Mouse (Mus musculus) heart, postnatal 25 days (tissue): ENCODE results near the gene P2rx4. TPM values are rescaled to one million over a fixed set of nuclear protein-coding genes. Genes with fewer than 3 reads are reported as not detected.

Experiments used
- DNase-seq: peaks from one replicate; pipeline ENCODE4 v3.0.0; 2022; ENCODE audit warnings: low spot score
- intact Hi-C: fragments of 180-260 bp; cut with DNase I; formaldehyde crosslinking; loops from one replicate; pipeline ENCODE4 v1.15.1; 2025
- total RNA-seq, 2 experiments: library from RNA; stranded (reverse); gene quantifications; 2 replicates each; pipeline ENCODE4 v1.2.3; 2021

Gene P2rx4
- total RNA-seq, 2 experiments from 2014 or later, result 14.3 to 15.5 TPM

GRCm38 (mm10) chr5:122700837-122701212 is 6.5 kb upstream of the P2rx4 start:
- no peak for DNase-seq
- intact Hi-C loops, result no loop called here

DNA sequence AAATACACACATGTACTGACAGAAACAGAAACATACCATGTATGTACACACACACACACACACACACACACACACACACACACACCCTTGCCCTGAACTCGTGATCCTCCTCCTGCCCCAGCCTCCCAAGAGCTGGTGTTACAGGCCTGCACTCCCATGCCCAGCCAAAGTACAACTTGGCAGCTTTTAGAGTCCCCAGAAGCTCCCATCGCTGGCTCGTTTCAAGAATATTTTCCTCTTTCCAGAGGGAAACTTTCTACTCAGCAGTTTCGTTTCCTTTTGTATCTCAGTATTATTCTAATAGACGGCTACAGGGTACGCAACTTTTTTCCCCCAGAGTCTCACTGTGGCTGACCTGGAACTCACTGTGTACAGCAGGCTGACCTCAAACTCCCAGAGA is 5.2 kb upstream of the P2rx4 start:
- intact Hi-C loops, result no loop called here
- no peak for DNase-seq

- no peak for DNase-seq
- intact Hi-C loops, result no loop called here
Measured at GRCm38 (mm10) chr5:122703574-122703973, 3.8 kb upstream of the P2rx4 start.

- DNase-seq, result no peak
- intact Hi-C loops, result no loop called here
Measured at GRCm38 (mm10) chr5:122704571-122704970, 2.8 kb upstream of the P2rx4 start.

GRCm38 (mm10) chr5:122705174-122705573 is 2.2 kb upstream of the P2rx4 start:
- DNase-seq, result no peak
- intact Hi-C loops, result no loop called here

- intact Hi-C loops, result no loop called here
- DNase-seq, result no peak
Measured at GRCm38 (mm10) chr5:122706917-122707275, 448 bp upstream of the P2rx4 start.

DNA sequence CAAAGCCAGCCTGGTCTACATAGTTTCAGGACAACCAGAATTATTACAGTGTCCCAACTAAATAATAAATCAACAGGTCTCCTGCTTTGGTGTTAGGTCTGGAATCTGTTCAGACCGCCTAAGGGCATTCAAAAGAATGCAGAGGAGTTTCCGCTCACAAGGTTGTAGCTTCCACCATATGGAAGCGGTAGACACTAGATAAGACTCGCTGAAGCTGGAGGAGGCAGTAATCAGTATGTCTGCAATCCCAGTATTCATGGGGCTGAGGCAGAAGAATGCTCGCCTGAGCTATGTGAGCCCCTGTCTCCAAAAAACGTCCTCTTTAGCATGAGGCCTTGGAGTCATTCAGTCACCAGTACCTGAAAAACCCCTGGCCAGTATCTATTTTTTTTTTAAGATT is 1.5 kb downstream of the P2rx4 start:
- intact Hi-C loops, result no loop called here
- DNase-seq, result no peak

- intact Hi-C loops, result no loop called here
- no peak for DNase-seq
Measured at GRCm38 (mm10) chr5:122715723-122716122, 8.4 kb downstream of the P2rx4 start.

GRCm38 (mm10) chr5:122716793-122717192 is 9.4 kb downstream of the P2rx4 start:
- intact Hi-C loops, result no loop called here
- DNase-seq, result no peak

GRCm38 (mm10) chr5:122718400-122718799 is 11.1 kb downstream of the P2rx4 start:
- DNase-seq, result no peak
- intact Hi-C loops, result no loop called here

DNA sequence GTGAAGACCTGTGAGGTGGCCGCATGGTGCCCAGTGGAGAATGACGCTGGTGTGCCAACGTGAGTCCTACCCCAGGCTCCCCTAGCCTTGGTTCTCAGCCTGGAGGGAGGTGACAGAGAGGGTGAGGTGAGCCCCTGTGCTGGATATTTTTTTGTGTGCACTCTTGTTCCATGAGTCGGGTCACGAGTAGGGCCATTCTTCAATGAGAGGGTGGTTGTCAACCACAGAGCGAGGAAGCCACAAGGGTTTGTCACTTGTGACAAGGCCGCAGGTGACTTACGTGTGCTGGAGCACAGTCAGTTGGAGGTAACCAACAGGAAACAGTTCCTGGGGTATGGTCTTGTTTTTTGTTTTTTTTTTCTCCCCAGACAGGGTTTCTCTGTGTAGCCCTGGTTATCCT is 11.8 kb downstream of the P2rx4 start:
- intact Hi-C loops, result no loop called here
- no peak for DNase-seq

- intact Hi-C loops, result loop anchor here (5.0 kb wide), 2 partner anchors 98 to 323 kb away; no protein-coding TSS in a partner anchor
- DNase-seq, result no peak
Measured at GRCm38 (mm10) chr5:122725453-122725852, 18.1 kb downstream of the P2rx4 start.

DNA sequence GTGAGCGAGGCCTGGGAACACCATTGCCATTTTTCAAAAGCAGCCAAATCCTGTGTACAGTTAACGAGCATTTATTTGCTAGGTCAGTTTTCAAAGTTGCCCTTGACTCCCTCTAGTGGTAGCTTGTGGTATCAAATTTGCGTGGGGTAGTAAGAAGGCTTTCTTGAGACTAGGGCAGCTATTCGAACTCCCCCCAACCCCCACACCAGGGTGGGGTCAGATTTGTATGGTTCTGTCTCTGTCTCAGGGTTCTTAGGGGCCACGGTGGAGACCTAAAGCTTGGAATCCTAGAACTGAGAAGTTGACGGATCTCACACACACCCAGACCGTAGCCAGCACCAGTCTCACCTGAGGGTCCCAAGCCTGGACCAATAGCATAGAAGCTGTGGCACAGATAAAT is 18.7 kb downstream of the P2rx4 start:
- no peak for DNase-seq

DNA sequence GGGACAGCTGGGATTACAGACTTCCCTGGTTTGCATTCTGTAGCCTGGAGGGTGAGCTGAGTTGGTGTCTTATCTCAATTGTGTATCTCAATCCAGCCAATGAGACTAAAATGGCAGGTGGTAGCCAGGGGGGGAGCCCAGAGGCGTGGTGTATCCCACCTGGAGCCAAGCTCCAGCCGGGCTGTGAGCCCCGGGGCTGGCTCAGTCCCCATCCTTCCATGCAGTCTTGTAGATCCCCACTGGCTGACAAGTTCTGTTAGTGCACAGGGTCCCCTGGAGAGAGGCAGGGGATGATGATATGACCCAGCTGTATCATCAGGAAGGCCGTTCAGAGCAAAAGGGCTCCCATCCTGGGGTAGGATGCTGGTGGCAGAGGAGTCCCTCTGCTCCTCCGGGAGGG is 19.3 kb downstream of the P2rx4 start:
- intact Hi-C loops, result loop anchor here (5.0 kb wide), 2 partner anchors 99 to 324 kb away; no protein-coding TSS in a partner anchor
- no peak for DNase-seq

More for the DNA sequence above, 18.7 kb downstream of the P2rx4 start:
- intact Hi-C loops, result loop anchor here (5.0 kb wide), 2 partner anchors 99 to 324 kb away; no protein-coding TSS in a partner anchor

DNA sequence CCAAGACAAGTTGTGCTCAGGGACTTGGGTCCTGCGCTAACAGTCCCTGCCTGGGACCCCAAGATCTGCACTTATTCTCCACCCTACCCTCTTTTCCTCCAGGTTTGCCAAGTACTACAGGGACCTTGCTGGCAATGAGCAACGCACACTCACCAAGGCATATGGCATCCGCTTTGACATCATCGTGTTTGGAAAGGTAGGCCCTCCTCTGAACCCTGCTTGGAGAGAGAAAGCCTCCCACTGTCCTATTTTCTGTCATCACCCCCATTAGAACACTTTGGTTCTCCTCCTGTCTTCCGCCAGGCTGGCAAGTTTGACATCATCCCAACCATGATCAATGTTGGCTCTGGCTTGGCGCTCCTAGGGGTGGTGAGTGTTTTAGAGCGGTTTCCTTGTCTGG is 19.8 kb downstream of the P2rx4 start:
- intact Hi-C loops, result loop anchor here (5.0 kb wide), 2 partner anchors 100 to 325 kb away; no protein-coding TSS in a partner anchor
- no peak for DNase-seq

DNA sequence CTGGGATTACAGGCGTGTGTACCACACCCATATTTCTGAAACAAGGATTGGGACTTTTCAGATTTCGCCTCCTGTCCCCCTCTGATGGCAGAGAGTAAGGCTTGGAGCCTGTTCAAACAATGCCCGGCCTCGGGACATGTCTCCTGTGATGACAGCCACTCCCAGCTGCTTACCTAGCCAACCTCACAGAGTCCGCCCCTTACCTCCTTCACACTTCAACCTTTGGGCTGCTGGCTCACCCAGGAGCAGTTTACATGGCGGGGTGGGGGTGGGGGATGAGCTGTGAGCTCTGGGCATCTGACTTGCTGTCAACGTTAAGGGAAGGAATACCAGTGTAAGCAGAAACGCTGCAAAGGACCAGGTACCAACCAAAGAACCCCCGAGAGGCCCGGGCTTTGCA is 23.4 kb downstream of the P2rx4 start:
- intact Hi-C loops, result no loop called here
- DNase-seq, result no peak

DNA sequence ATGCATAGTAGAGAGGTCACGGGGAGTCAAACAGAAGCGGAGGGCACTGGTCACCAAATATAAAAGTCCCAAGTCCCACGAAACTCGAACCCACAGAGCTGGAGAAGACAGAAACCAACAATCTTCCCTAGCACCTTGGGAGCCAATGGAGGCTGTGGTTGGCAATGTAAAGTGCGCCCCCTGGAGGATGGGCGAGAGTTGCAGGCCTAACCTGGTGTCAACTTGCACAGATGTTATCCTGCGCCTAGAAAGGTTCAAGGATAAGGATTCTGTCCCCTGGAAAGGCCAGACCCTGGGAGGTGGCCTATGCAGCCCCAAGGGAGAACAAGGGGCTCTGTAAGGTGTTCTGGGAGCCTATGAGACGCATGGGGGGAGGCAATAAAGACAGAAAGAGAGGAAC is 24.0 kb downstream of the P2rx4 start:
- DNase-seq, result no peak
- intact Hi-C loops, result no loop called here

- intact Hi-C loops, result no loop called here
- no peak for DNase-seq
Measured at GRCm38 (mm10) chr5:122731991-122732673, 24.8 kb downstream of the P2rx4 start.

DNA sequence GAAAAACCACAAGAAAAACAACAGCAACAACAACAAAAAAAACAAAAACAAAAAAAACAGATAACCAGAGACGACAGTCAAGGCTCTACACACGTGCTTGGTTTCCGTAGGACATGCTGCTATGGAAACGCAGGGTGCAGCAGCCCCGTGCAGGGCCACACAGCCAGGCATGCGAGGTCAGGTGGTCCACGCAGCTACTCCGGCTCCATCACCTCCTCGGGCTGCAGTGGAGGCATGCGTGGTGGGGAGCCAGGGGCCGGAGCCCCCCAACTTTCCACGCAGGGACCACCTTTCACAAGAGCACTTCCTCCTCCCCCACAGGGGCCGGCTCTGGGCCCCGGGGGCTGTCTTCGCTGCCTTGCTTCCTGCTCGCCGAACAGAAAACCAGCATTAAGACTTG is 26.5 kb downstream of the P2rx4 start:
- intact Hi-C loops, result no loop called here
- no peak for DNase-seq

DNA sequence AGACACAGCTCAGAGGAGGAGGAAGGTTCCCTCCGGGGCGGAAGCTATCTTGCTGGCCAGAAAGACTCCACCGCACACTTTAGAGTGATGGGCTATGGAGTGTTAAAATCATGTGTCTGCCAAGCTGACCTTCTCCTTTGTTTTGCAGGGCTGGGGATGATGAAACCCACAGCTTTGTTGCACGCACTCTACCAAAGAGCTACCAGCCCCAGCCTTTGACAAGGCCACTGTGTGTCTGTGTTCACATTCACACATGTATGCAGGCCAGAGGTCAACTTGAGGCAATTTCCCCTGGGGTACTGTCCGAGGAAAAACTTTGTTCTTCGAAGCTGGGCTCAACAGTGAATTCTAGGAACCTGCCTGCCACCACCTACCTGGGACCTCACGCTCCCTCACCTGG is 28.5 kb downstream of the P2rx4 start:
- DNase-seq, result no peak
- intact Hi-C loops, result no loop called here

DNA sequence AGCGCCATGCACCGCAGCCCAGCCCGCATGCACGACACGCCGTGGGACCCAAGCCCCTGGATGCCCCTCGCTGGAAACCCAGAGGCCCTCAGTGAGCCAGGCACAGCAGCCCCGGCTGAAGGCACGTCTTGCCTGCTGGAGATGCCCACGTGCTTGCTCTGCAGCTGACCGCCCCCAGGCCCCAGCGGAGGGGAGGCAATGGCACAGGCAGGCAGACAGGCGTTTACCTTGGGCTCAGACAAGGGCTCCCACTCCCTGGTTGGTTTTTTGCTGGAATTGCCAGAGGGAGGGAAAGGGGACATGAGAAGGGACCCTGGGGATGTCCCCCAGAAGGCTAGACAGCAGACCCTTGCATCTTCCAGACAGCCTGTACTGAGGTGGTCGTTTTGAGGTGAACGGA is 29.4 kb downstream of the P2rx4 start:
- intact Hi-C loops, result no loop called here
- DNase-seq, result no peak

DNA sequence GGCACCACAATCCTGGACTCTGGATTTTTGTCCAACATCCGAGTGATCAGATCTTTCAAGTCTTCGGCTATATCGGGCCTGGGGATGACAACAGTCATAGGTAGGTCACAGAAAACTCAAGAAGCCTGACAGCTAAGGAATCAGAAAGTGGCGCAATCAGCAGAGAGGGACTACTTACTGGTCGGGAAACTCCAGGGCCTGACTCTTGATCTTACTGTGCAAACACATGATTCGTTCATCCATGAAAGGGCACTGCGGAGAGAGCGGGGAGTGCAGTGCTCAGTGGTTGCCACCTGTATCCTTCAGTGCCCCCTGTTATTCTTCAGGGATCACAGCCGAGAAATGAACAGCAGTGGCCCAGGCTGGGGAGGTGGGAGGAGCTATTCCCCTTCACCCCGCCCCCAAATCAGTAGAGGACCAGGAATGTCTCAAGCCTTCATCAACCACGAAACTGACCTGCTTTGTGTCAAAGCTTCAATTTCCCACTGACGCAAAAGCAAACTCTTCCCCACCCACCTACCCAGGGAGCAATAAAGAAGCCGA is 36.6 kb downstream of the P2rx4 start:
- DNase-seq, result no peak
- intact Hi-C loops, result no loop called here
